Mouse (Mus musculus) heart, postnatal 0 days (tissue): ENCODE data around the gene Pard3b.

ENCODE experiments used
- CTCF ChIP-seq: IDR thresholded peaks from 2 replicates; pipeline ENCODE4 v1.5.1; 2016; ENCODE audit warnings: antibody characterized with exemption, control low read depth, low read depth
- EP300 ChIP-seq: IDR thresholded peaks from 2 replicates; pipeline ENCODE4 v1.6.1; 2016; ENCODE audit warnings: antibody characterized with exemption, low read depth

DNA sequence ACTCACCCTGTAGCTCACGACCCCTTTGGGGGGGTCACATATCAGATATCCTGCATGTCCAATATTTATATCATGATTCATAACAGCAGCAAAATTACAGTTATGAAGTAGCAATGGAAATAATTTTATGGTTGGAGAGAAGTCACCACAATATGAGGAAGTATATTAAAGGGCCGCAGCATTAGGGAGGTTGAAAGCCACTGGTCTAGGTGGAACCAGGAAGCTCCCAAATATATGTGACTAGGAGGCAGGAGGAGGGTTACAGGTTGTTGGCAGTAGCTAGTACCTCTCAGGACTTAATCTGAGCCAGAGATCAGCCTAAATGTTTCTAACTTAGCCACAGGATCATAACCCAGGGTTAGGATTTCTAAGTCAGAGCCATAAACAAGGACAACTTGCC lies 1008.2 kb downstream of the Pard3b start:
- TF ChIP-seq CTCF (no peak), EP300 (no peak)
